Mouse (Mus musculus): Measurements from ENCODE around the gene Rfx3.

GRCm38 (mm10) chr19:28002708-28003107, 8.3 kb downstream of the Rfx3 start:
- no peak for TF ChIP-seq CTCF (IDR thresholded peaks at IDR 0.05)
- TF ChIP-seq EP300 (IDR thresholded peaks at IDR 0.05), result no peak

Data from lung, postnatal 0 days (tissue).